Mouse (Mus musculus) intestine, embryonic 15.5 days (tissue): ENCODE data around the gene Zfp398. TPM values are rescaled to one million over a fixed set of nuclear protein-coding genes. Genes with fewer than 3 reads are reported as not detected.

Source experiments
- ATAC-seq: fragments of 200-750 bp; cut with Nextera tagmentation; 2 replicates; pipeline ENCODE4 v1.8.0; 2017; ENCODE audit warnings: moderate TSS enrichment, moderate library complexity
- H3K27ac ChIP-seq: fragments of 300-500 bp; sonication (generic); 2 replicates; pipeline ENCODE4 v1.5.1; 2015; ENCODE audit warnings: mild to moderate bottlenecking, inconsistent platforms
- H3K27me3 ChIP-seq: fragments of 300-500 bp; sonication (generic); replicated peaks from 2 replicates; pipeline ENCODE4 v1.6.1; 2015; ENCODE audit warnings: inconsistent platforms
- H3K36me3 ChIP-seq: fragments of 300-500 bp; sonication (generic); 2 replicates; pipeline ENCODE4 v1.6.1; 2015; ENCODE audit warnings: inconsistent platforms
- H3K4me1 ChIP-seq: fragments of 300-500 bp; sonication (generic); replicated peaks from 2 replicates; pipeline ENCODE4 v1.6.1; 2015; ENCODE audit warnings: inconsistent platforms
- H3K4me2 ChIP-seq: fragments of 300-500 bp; sonication (generic); replicated peaks from 2 replicates; pipeline ENCODE4 v1.6.1; 2015; ENCODE audit warnings: mild to moderate bottlenecking, inconsistent platforms
- H3K4me3 ChIP-seq: fragments of 300-500 bp; sonication (generic); replicated peaks from 2 replicates; pipeline ENCODE4 v1.5.1; 2015; ENCODE audit warnings: inconsistent platforms
- H3K9ac ChIP-seq: fragments of 300-500 bp; sonication (generic); 2 replicates; pipeline ENCODE4 v1.6.1; 2015; ENCODE audit warnings: inconsistent platforms
- H3K9me3 ChIP-seq: fragments of 300-500 bp; sonication (generic); 2 replicates; pipeline ENCODE4 v1.6.1; 2016; ENCODE audit warnings: inconsistent platforms
- WGBS: fragments of 180-500 bp; shearing (Covaris S2); methylation state at CpG from one replicate; pipeline ENCODE4 v1.1.7; 2015; 5-methylcytosine and 5-hydroxymethylcytosine counted together
- microRNA counts: library from miRNA; unstranded; fragments of <30 nt; microRNA quantifications from one replicate; lab custom pipeline; 2016
- polyA plus RNA-seq: library from polyadenylated mRNA; unstranded; fragments of >200 nt; fragmentation: Nextera tagmentation; extraction: Ambion mirVana; gene quantifications from 2 replicates; pipeline ENCODE4 v1.2.1, GENCODE M21; 2015

The Zfp398 gene
- polyA plus RNA-seq, 1 experiment from 2014 or later, result 6.8 TPM

DNA sequence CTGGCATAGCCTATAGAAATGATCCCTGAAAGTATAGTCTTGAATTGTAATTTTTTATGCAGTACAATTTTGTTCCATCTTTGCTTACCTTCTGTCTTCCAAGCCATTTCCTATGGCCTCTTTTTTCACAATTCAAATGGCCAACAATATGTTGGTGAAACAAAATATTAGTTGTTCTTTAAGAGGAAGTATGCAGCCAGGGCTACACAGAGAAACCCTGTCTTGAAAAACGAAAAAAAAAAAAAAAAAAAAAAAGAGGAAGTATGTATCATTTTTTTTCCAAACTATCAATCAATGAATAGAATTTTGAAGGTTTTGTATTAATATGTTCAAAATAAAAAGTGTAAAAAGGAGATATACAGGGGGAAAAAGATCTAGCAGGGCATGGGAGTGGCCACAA, 76.2 kb downstream of the Zfp398 start:
- Histone ChIP-seq H3K4me1 (no peaks in the 10 kb centered on the region), H3K9ac (no peak overlapping the region), H3K4me2 (no peak overlapping the region), H3K27me3 (no peaks in the 10 kb centered on the region), H3K36me3 (no peaks in the 10 kb centered on the region; the same call in 1 of the 2 replicates), H3K9me3 (no peaks in the 10 kb centered on the region), H3K4me3 (no peak overlapping the region), H3K27ac (no peak overlapping the region)
- ATAC-seq, result no peak
- WGBS, result 50% methylated on average over 1 of the region's 1 CpGs

DNA sequence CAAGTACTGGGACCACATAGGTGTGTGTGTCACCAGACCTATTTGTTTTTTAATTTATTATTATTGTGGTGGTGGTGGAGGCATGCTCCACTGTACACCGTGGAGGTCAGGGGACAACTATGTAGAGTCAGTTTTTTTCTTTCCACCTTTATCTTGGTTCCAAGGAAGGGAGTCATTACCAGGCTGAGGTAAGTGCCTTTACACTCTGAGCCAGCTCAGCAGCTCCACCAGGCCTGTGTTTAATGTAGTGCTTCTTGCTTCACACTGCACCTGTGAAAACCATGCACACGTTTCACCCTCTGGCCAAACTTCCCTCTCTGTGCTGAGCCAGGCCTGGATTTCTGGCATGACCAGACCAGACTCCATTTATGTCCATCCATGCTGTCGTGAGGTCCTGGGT, 77.5 kb downstream of the Zfp398 start:
- Histone ChIP-seq H3K9ac (no peak overlapping the region), H3K9me3 (no peaks in the 10 kb centered on the region), H3K4me3 (no peak overlapping the region), H3K4me1 (no peaks in the 10 kb centered on the region), H3K36me3 (no peaks in the 10 kb centered on the region), H3K27ac (no peak overlapping the region), H3K27me3 (no peaks in the 10 kb centered on the region), H3K4me2 (no peak overlapping the region)
- 50% methylated on average over 3 of the region's 3 CpGs for WGBS
- peak; percentile 65 for ATAC-seq

DNA sequence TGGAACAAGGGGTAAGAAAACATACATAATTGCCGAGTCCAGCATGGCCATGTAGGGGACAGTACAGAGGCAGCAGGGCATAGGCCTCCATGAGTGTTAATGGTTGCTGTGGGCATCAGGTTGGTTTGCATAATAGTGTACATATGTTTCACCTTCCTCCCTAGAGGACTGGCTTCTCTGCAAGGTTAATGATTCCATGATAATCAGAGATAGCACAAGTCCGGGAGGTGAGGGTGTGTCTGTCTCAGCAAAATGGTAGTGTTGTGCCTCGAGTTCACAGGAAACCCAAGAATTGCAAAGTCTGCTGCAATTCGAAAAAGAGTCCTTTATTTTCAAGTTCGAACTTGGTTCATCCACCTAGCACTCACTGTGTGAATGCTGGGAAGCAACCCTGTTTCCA, 81.6 kb downstream of the Zfp398 start:
- ATAC-seq, result peak; percentile 55
- no peaks in the 10 kb centered on the region for H3K9me3 ChIP-seq
- H3K9ac ChIP-seq, result no peak overlapping the region
- H3K4me2 ChIP-seq, result no peak overlapping the region
- peaks cover 5% of the 10 kb centered on the region; the same call in 1 of the 2 replicates for H3K4me1 ChIP-seq
- WGBS, result 67% methylated on average over 5 of the region's 5 CpGs
- no peaks in the 10 kb centered on the region for H3K36me3 ChIP-seq
- H3K27me3 ChIP-seq, result no peaks in the 10 kb centered on the region
- H3K27ac ChIP-seq, result peak overlapping the region; percentile 59; the same call in 1 of the 2 replicates
- H3K4me3 ChIP-seq, result no peak overlapping the region

DNA sequence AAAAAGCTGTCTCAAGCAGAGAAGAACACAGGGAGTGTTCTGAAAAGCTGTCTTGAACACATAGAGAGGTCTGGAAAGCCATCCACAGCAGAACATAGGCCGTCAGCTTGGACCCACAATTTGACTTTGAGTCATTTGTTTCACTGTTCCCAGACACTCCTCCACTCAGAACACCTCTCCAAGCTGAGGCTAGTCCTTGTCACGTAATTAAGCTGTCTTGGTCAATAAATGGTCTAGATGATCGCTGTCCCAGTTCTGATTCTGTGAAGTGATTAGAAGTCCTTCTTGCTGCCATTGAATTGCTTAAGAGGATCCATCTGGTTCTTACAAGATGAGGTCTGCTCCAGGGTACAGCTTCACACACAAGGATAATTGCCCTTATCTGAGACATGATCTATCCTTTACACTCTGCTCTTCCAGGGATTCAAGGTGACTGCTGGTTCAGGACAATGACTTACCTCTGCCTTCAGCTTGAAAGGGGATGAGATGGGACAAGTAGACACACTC, 83.4 kb downstream of the Zfp398 start:
- Histone ChIP-seq H3K36me3 (no peaks in the 10 kb centered on the region), H3K4me3 (no peak overlapping the region), H3K9ac (no peak overlapping the region), H3K4me1 (peaks cover 5% of the 10 kb centered on the region; the same call in 1 of the 2 replicates), H3K4me2 (no peak overlapping the region), H3K9me3 (no peaks in the 10 kb centered on the region), H3K27ac (no peak overlapping the region), H3K27me3 (no peaks in the 10 kb centered on the region)
- WGBS, result 70% methylated on average over 3 of the region's 3 CpGs
- ATAC-seq, result no peak

DNA sequence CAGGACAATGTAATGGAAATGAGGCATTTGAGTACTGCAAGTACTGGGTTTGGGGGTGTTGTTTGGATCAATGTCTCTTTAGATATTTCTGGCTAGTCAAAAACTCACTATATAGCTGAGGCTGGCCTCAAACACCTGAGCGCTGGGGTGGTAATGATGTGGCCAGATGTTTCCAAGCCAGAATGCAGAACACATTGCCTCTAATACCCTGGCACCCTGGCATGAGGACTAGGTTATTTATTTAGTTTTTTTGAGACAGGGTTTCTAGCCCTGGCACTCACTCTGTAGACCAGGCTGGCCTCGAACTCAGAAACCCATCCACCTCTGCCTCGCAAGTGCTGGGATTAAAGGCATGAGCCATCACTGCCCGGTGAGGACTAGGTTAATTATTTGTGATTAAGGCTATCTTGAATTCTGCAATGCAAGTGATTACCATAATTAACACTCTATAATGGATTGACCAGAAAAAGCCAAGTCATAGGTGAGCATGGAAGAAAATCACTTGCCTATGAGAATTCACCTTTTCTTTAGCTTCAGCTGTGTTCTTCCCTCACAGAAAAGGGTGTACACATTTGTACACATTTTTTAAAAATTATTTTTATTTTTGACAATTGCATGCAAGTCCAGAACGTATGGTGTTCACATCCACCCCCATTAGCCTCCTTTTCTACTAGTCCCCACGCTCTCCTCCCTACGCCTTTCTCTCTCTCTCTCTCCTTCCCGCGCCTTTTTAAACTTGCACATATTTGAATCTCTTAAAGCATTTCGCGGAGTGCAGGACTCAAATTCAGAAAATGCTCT, 84.4 kb downstream of the Zfp398 start:
- peak overlapping the region; percentile 48; the same call in 1 of the 2 replicates for H3K27ac ChIP-seq
- H3K9ac ChIP-seq, result peak overlapping the region; percentile 45; the same call in 1 of the 2 replicates
- peak overlapping the region; percentile 82 for H3K4me3 ChIP-seq
- H3K4me2 ChIP-seq, result peak overlapping the region; percentile 58
- H3K27me3 ChIP-seq, result no peaks in the 10 kb centered on the region
- no peaks in the 10 kb centered on the region for H3K9me3 ChIP-seq
- H3K36me3 ChIP-seq, result no peaks in the 10 kb centered on the region
- WGBS, result 27% methylated on average over 11 of the region's 11 CpGs
- peaks cover 5% of the 10 kb centered on the region; the same call in 1 of the 2 replicates for H3K4me1 ChIP-seq
- peak; percentile 19; the same call in 1 of the 2 replicates for ATAC-seq

DNA sequence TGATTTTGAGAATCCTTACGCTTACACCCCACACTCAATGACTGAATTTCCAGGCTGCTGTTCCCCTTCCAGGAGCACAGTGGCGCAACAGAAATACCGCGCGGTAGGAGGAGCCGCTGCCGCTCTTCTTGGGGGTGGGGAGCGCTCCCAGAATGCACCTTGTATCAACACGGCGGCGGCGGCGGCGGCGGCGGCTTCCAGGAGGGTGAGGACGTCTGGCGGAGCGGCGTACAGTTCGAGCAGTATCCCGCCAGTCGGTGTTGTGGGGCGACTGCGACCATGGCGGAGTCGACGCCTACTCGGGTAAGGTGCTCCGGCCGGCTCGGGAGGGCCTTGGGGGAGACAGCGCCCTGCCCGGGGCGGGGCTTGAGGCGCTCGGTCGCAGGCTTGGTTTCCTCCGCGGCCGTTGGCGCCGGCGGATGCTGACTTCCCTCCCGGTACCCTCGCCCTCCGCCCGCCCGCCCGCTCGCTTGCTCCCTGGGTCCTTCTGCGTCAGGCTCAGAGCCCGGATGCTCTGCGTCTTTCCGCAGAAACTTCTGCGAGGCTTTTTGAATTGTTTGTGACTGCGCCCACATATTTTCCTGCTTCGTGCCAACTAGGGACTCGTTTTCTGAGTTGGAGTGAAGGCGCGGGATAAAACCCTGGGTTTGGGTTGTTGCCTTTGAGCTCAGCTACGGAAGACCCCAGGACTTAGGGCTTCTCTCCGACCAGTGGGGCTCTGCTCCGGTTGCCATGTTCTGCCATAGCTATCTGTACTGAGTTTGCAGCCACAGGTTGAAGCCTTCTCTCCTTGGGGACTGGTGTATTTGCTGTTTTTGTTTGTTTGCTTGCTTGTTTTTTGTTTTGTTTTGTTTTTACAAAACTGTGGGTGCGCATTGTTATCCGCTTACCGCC, 85.2 kb downstream of the Zfp398 start, which contains the start of gene Zfp212:
Zfp212 (plus strand) TSS at position 30 of the 894 bp plus-strand sequence.
- under 1% methylated on average over 67 of the region's 67 CpGs for WGBS
- peak within 1 kb of the TSS; percentile 69 for H3K4me2 ChIP-seq

More for the DNA sequence above, 85.2 kb downstream of the Zfp398 start, which contains the start of gene Zfp212:
- Histone ChIP-seq H3K4me3 (peak within 1 kb of the TSS; percentile 82), H3K9me3 (no peaks in the 10 kb centered on the region), H3K27me3 (no peaks in the 10 kb centered on the region), H3K4me1 (peaks cover 5% of the 10 kb centered on the region; the same call in 1 of the 2 replicates), H3K27ac (peak within 1 kb of the TSS; percentile 99), H3K36me3 (no peaks in the 10 kb centered on the region), H3K9ac (peak within 1 kb of the TSS; percentile 69)
- peak; percentile 95 for ATAC-seq

MicroRNAs encoded within 50 kb of the gene (microRNA counts, 519-probe panel; counts per million panel counts)
- microRNA mmu-miR-704 (lab: Ali Mortazavi, UCI), result 97.1 counts per million, percentile 29 among the panel's probes with 10 or more counts

Other genes starting within 250 kb of the Zfp398 start
- 66.6 and 77.2 TPM in 2 replicates for gene Ezh2, start 240.3 kb upstream of the Zfp398 start, polyA plus RNA-seq
- 304 and 326 TPM in 2 replicates for gene Pdia4, start 22.2 kb upstream of the Zfp398 start, polyA plus RNA-seq
- gene Zfp786, start 4.8 kb upstream of the Zfp398 start, polyA plus RNA-seq, result 2.3 and 2.4 TPM in 2 replicates
- gene Zfp282, start 41.5 kb downstream of the Zfp398 start, polyA plus RNA-seq, result 12.0 and 12.1 TPM in 2 replicates
- gene Zfp212, start 84.8 kb downstream of the Zfp398 start, polyA plus RNA-seq, result 11.8 and 12.4 TPM in 2 replicates
- 9.1 and 9.4 TPM in 2 replicates for gene Zfp956, start 117.7 kb downstream of the Zfp398 start, polyA plus RNA-seq
- 6.5 and 7.1 TPM in 2 replicates for gene Zfp777, start 213.2 kb downstream of the Zfp398 start, polyA plus RNA-seq